Mouse (Mus musculus): ENCODE results near the gene Gm14325. TPM values are rescaled to one million over a fixed set of nuclear protein-coding genes. Genes with fewer than 3 reads are reported as not detected.

Gene Gm14325
- polyA plus RNA-seq, 1 experiment from 2014 or later = 36.4 TPM

Other genes starting within 250 kb of the Gm14325 start
- 11.9 and 13.4 TPM in 2 replicates for gene Gm14322, start 81.0 kb downstream of the Gm14325 start, polyA plus RNA-seq (2015; fragmentation: Nextera tagmentation; extraction: Ambion mirVana)
- 5.2 and 6.0 TPM in 2 replicates for gene Gm14327, start 56.8 kb upstream of the Gm14325 start, polyA plus RNA-seq (2015; fragmentation: Nextera tagmentation; extraction: Ambion mirVana)
- 0.54 and 0.55 TPM in 2 replicates for gene Zfp972, start 85.3 kb upstream of the Gm14325 start, polyA plus RNA-seq (2015; fragmentation: Nextera tagmentation; extraction: Ambion mirVana)
- 19.1 and 20.2 TPM in 2 replicates for gene Gm14326, start 117.0 kb upstream of the Gm14325 start, polyA plus RNA-seq (2015; fragmentation: Nextera tagmentation; extraction: Ambion mirVana)
- 12.8 and 13.9 TPM in 2 replicates for gene Zfp971, start 182.9 kb upstream of the Gm14325 start, polyA plus RNA-seq (2015; fragmentation: Nextera tagmentation; extraction: Ambion mirVana)
- 20.5 and 20.6 TPM in 2 replicates for gene Zfp931, start 238.1 kb upstream of the Gm14325 start, polyA plus RNA-seq (2015; fragmentation: Nextera tagmentation; extraction: Ambion mirVana)